Mouse (Mus musculus) neural tube, embryonic 14.5 days (tissue): ENCODE data around the gene Defa23. TPM values are rescaled to one million over a fixed set of nuclear protein-coding genes. Genes with fewer than 3 reads are reported as not detected.

Source experiments
- polyA plus RNA-seq: library from polyadenylated mRNA; unstranded; fragments of >200 nt; fragmentation: Nextera tagmentation; extraction: Ambion mirVana; gene quantifications from 2 replicates; pipeline ENCODE4 v1.2.1, GENCODE M21; 2014

Defa23 gene
- polyA plus RNA-seq, 1 experiment from 2014 or later, result not detected

Other genes with a start within 250 kb of the Defa23 start
- not detected in 2 replicates for gene Defb33, start 162.4 kb upstream of the Defa23 start, polyA plus RNA-seq
- not detected in 2 replicates for gene Gm15056, start 152.4 kb upstream of the Defa23 start, polyA plus RNA-seq
- gene Gm6040, start 133.0 kb upstream of the Defa23 start, polyA plus RNA-seq, result not detected in 2 replicates
- gene AY761185, start 110.3 kb upstream of the Defa23 start, polyA plus RNA-seq, result not detected in 2 replicates
- not detected in 2 replicates for gene Defa21, start 29.5 kb upstream of the Defa23 start, polyA plus RNA-seq
- gene Defa35, start 10.0 kb downstream of the Defa23 start, polyA plus RNA-seq, result not detected in 2 replicates
- not detected in 2 replicates for gene Defa25, start 29.4 kb downstream of the Defa23 start, polyA plus RNA-seq
- not detected in 2 replicates for gene Gm14851, start 41.0 kb downstream of the Defa23 start, polyA plus RNA-seq
- not detected in 2 replicates for gene Defa30, start 79.6 kb downstream of the Defa23 start, polyA plus RNA-seq
- gene Defa22, start 107.2 kb downstream of the Defa23 start, polyA plus RNA-seq, result not detected in 2 replicates
- not detected in 2 replicates for gene Defa31, start 136.6 kb downstream of the Defa23 start, polyA plus RNA-seq
- gene Gm15293, start 146.5 kb downstream of the Defa23 start, polyA plus RNA-seq, result not detected in 2 replicates
- not detected in 2 replicates for gene Gm15292, start 194.7 kb downstream of the Defa23 start, polyA plus RNA-seq